8 mouse cellular contexts compared by ENCODE assay signal in genomic region chr7:112953777-112954291, GRCm38 (mm10). TPM values are rescaled to one million over a fixed set of nuclear protein-coding genes. Genes with fewer than 3 reads are reported as not detected.
DNase-seq lines count a peak whose midpoint lies in the region; ATAC-seq lines count a peak whose summit lies in the region.

Rassf10 (plus strand) TSS chr7:112953962.

- peak; percentile 75 for ATAC-seq in forebrain, embryonic 15.5 days (replicated peaks)

- intact Hi-C loops in heart, postnatal 14 days (cut with DNase I), result no loop called here

- WGBS in forebrain, embryonic 15.5 days, result under 1% methylated on average over 41 of the region's 41 CpGs

- peaks cover 37% of the 10 kb centered on the region for H3K27me3 ChIP-seq in forebrain, embryonic 15.5 days

- H3K9ac ChIP-seq in forebrain, embryonic 15.5 days (replicated peaks), result peak within 1 kb of the TSS; percentile 50

- peak within 1 kb of the TSS; percentile 95 for H3K4me2 ChIP-seq in forebrain, embryonic 15.5 days (replicated peaks)

- peak within 1 kb of the TSS; percentile 65 for H3K4me3 ChIP-seq in brown adipose tissue, adult 24 weeks (ENCODE audit: insufficient read depth, low read depth, low read length)
- peak within 1 kb of the TSS; percentile 51 for H3K4me3 ChIP-seq in forebrain, embryonic 15.5 days

- peaks cover 2% of the 10 kb centered on the region; the same call in 1 of the 2 replicates for H3K4me1 ChIP-seq in brown adipose tissue, adult 24 weeks (ENCODE audit: control insufficient read depth, insufficient read depth, insufficient read length, low read length)
- H3K4me1 ChIP-seq in forebrain, embryonic 15.5 days, result peaks cover 27% of the 10 kb centered on the region

- H3K36me3 ChIP-seq in forebrain, embryonic 15.5 days, result no peaks in the 10 kb centered on the region

- peak; percentile 84 for DNase-seq in Muller cell, postnatal 12 days (ENCODE audit: inconsistent ontology term)
- DNase-seq in heart, postnatal 14 days, result peak; percentile 81
- peak; percentile 91 to 95 for DNase-seq in kidney, postnatal 4 days
- DNase-seq in lung, postnatal 25 days (ENCODE audit: low spot score), result peak; percentile 88
- peak; percentile 4 to 17 for DNase-seq in right cerebral cortex, adult 2 months (ENCODE audit: low spot score in 2 of 2)
- no peak for DNase-seq in MN1 (ENCODE audit: low spot score)

- no peaks in the 10 kb centered on the region for H3K9me3 ChIP-seq in forebrain, embryonic 15.5 days

- H3K27ac ChIP-seq in brown adipose tissue, adult 24 weeks (replicated peaks; ENCODE audit: low read depth, low read length), result 0 out of 2 replicates have a peak within 1 kb of the TSS, but pooled peaks have one; percentile 8
- no peak within 1 kb of the TSS for H3K27ac ChIP-seq in forebrain, embryonic 15.5 days (replicated peaks)

RNA-seq across cellular contexts. Expression of gene Rassf10, which starts in this region (rescaled TPM):
- 0.54 TPM in 1 of 2 replicates, not detected in the other for polyA plus RNA-seq in brown adipose tissue, adult 24 weeks (2012; ENCODE audit: insufficient read depth, insufficient read length, missing spikeins)
- polyA plus RNA-seq in forebrain, embryonic 15.5 days (2015; fragmentation: Nextera tagmentation; extraction: Ambion mirVana), result 2.3 and 2.4 TPM in 2 replicates
- total RNA-seq in heart, postnatal 14 days (2021), result 1 to 10 TPM; 1.3 to 1.8 TPM
